8 mouse cellular contexts compared by ENCODE assay signal in genomic region chr15:99714858-99715257, GRCm38 (mm10). TPM values are rescaled to one million over a fixed set of nuclear protein-coding genes. Genes with fewer than 3 reads are reported as not detected.
DNase-seq lines count a peak whose midpoint lies in the region; ATAC-seq and TF ChIP-seq lines count a peak whose summit lies in the region.

No protein-coding gene starts in this region.

- peaks cover 52% of the 10 kb centered on the region for H3K36me3 ChIP-seq in E14TG2a.4 (ENCODE audit: insufficient read depth, low read length)
- H3K36me3 ChIP-seq in forebrain, embryonic 13.5 days (ENCODE audit: poor library complexity, severe bottlenecking): peaks cover 69% of the 10 kb centered on the region
- peaks cover 33% of the 10 kb centered on the region for H3K36me3 ChIP-seq in heart, postnatal 0 days (replicated peaks; ENCODE audit: control insufficient read depth, insufficient read depth, low read length)
- peaks cover 27% of the 10 kb centered on the region for H3K36me3 ChIP-seq in liver, embryonic 15.5 days (replicated peaks)
- peaks cover 68% of the 10 kb centered on the region for H3K36me3 ChIP-seq in neural tube, embryonic 12.5 days

- WGBS in forebrain, embryonic 13.5 days: 56% methylated on average over 7 of the region's 7 CpGs
- WGBS in heart, postnatal 0 days: 47% methylated on average over 7 of the region's 7 CpGs
- WGBS in liver, embryonic 15.5 days (ENCODE audit: insufficient replicate concordance): 38% methylated on average over 7 of the region's 7 CpGs
- 55% methylated on average over 7 of the region's 7 CpGs for WGBS in neural tube, embryonic 12.5 days

- DNase-seq in c-Kit-positive CD71-positive TER-119-negative erythroid progenitor cells, embryonic 14.5 days (ENCODE audit: low read depth): peak; percentile 38
- DNase-seq in heart, postnatal 0 days (ENCODE audit: low spot score): peak; percentile 82
- DNase-seq in kidney, postnatal 25 days: peak; percentile 86 to 87
- peak; percentile 68 for DNase-seq in testis, postnatal 14 days (ENCODE audit: low spot score)

- no peak overlapping the region for H3K9ac ChIP-seq in forebrain, embryonic 13.5 days
- no peak overlapping the region for H3K9ac ChIP-seq in heart, postnatal 0 days (replicated peaks; ENCODE audit: low read depth, low read length)
- no peak overlapping the region for H3K9ac ChIP-seq in liver, embryonic 15.5 days
- no peak overlapping the region for H3K9ac ChIP-seq in neural tube, embryonic 12.5 days

- peak; percentile 98 for TF ChIP-seq CTCF in E14TG2a.4 (conservative IDR thresholded peaks at IDR 0.05; ENCODE audit: low read length)
- TF ChIP-seq CTCF in heart, postnatal 0 days (IDR thresholded peaks at IDR 0.05; ENCODE audit: low read depth): peak; percentile 97

- H3K4me3 ChIP-seq in E14TG2a.4 (replicated peaks; ENCODE audit: low read length): no peak overlapping the region
- no peak overlapping the region for H3K4me3 ChIP-seq in forebrain, embryonic 13.5 days
- no peak overlapping the region for H3K4me3 ChIP-seq in heart, postnatal 0 days (ENCODE audit: low read depth, low read length)
- H3K4me3 ChIP-seq in liver, embryonic 15.5 days (replicated peaks): no peak overlapping the region
- H3K4me3 ChIP-seq in neural tube, embryonic 12.5 days: no peak overlapping the region

- peaks cover 94% of the 10 kb centered on the region for H3K4me1 ChIP-seq in E14TG2a.4 (replicated peaks; ENCODE audit: low read depth, low read length)
- peaks cover 24% of the 10 kb centered on the region for H3K4me1 ChIP-seq in forebrain, embryonic 13.5 days
- peaks cover 22% of the 10 kb centered on the region for H3K4me1 ChIP-seq in heart, postnatal 0 days (ENCODE audit: control insufficient read depth, insufficient read depth)
- H3K4me1 ChIP-seq in liver, embryonic 15.5 days (replicated peaks): peaks cover 61% of the 10 kb centered on the region
- peaks cover 19% of the 10 kb centered on the region for H3K4me1 ChIP-seq in neural tube, embryonic 12.5 days

- TF ChIP-seq EP300 in heart, postnatal 0 days (IDR thresholded peaks at IDR 0.05; ENCODE audit: low read depth): no peak

- peak overlapping the region; percentile 84 for H3K27ac ChIP-seq in forebrain, embryonic 13.5 days
- peak overlapping the region; percentile 95 for H3K27ac ChIP-seq in heart, postnatal 0 days (ENCODE audit: low read depth)
- H3K27ac ChIP-seq in liver, embryonic 15.5 days (replicated peaks): peak overlapping the region; percentile 41; the same call in 1 of the 2 replicates
- no peak overlapping the region for H3K27ac ChIP-seq in neural tube, embryonic 12.5 days

- no peaks in the 10 kb centered on the region for H3K9me3 ChIP-seq in E14TG2a.4 (ENCODE audit: low read length)
- H3K9me3 ChIP-seq in forebrain, embryonic 13.5 days (replicated peaks): no peaks in the 10 kb centered on the region
- no peaks in the 10 kb centered on the region for H3K9me3 ChIP-seq in heart, postnatal 0 days (replicated peaks; ENCODE audit: control insufficient read depth, low read length)
- no peaks in the 10 kb centered on the region for H3K9me3 ChIP-seq in liver, embryonic 15.5 days (replicated peaks)
- H3K9me3 ChIP-seq in neural tube, embryonic 12.5 days: no peaks in the 10 kb centered on the region

- peak; percentile 54 for ATAC-seq in forebrain, embryonic 13.5 days
- peak; percentile 13; the same call in 1 of the 2 replicates for ATAC-seq in heart, postnatal 0 days (ENCODE audit: insufficient read depth, low read depth)
- peak; percentile 29 for ATAC-seq in liver, embryonic 15.5 days (ENCODE audit: insufficient read depth)
- peak; percentile 22; the same call in 1 of the 2 replicates for ATAC-seq in neural tube, embryonic 12.5 days (ENCODE audit: low FRiP score, low read depth)

- no peak overlapping the region for H3K4me2 ChIP-seq in forebrain, embryonic 13.5 days
- no peak overlapping the region for H3K4me2 ChIP-seq in heart, postnatal 0 days (ENCODE audit: low read depth, low read length)
- peak overlapping the region; percentile 26; the same call in 1 of the 2 replicates for H3K4me2 ChIP-seq in liver, embryonic 15.5 days
- no peak overlapping the region for H3K4me2 ChIP-seq in neural tube, embryonic 12.5 days (replicated peaks)

- H3K27me3 ChIP-seq in E14TG2a.4 (ENCODE audit: insufficient read depth, low read length): peaks cover 6% of the 10 kb centered on the region; the same call in 1 of the 2 replicates
- no peaks in the 10 kb centered on the region for H3K27me3 ChIP-seq in forebrain, embryonic 13.5 days
- no peaks in the 10 kb centered on the region for H3K27me3 ChIP-seq in heart, postnatal 0 days (ENCODE audit: control insufficient read depth, insufficient read depth, low read length)
- no peaks in the 10 kb centered on the region for H3K27me3 ChIP-seq in liver, embryonic 15.5 days
- H3K27me3 ChIP-seq in neural tube, embryonic 12.5 days (replicated peaks): no peaks in the 10 kb centered on the region

RNA-seq across cellular contexts. Expression of gene Gpd1, which starts 2.5 kb away (rescaled TPM):
- 1.2 and 1.3 TPM in 2 replicates for polyA plus RNA-seq in forebrain, embryonic 13.5 days (2015; fragmentation: Nextera tagmentation; extraction: Ambion mirVana)
- 8.7 and 16.4 TPM in 2 replicates for total RNA-seq in heart, postnatal 0 days (2014; rRNA removed; ENCODE audit: low replicate concordance)
- polyA plus RNA-seq in heart, postnatal 0 days (2015; fragmentation: Nextera tagmentation; extraction: Ambion mirVana): 9.0 and 9.9 TPM in 2 replicates
- polyA plus RNA-seq in liver, embryonic 15.5 days (2015; fragmentation: Nextera tagmentation; extraction: Ambion mirVana): 26.7 and 33.3 TPM in 2 replicates
- 0.97 and 1.4 TPM in 2 replicates for polyA plus RNA-seq in neural tube, embryonic 12.5 days (2016; fragmentation: Nextera tagmentation; extraction: Ambion mirVana)

RNA-seq across cellular contexts. Expression of gene Gm17349, which starts 9.6 kb away (rescaled TPM):
- polyA plus RNA-seq in forebrain, embryonic 13.5 days (2015; fragmentation: Nextera tagmentation; extraction: Ambion mirVana): not detected in 2 replicates
- total RNA-seq in heart, postnatal 0 days (2014; rRNA removed; ENCODE audit: low replicate concordance): not detected in 2 replicates
- polyA plus RNA-seq in heart, postnatal 0 days (2015; fragmentation: Nextera tagmentation; extraction: Ambion mirVana): not detected in 2 replicates
- polyA plus RNA-seq in liver, embryonic 15.5 days (2015; fragmentation: Nextera tagmentation; extraction: Ambion mirVana): not detected in 2 replicates
- not detected in 2 replicates for polyA plus RNA-seq in neural tube, embryonic 12.5 days (2016; fragmentation: Nextera tagmentation; extraction: Ambion mirVana)

RNA-seq across cellular contexts. Expression of gene Cox14, which starts 10.6 kb away (rescaled TPM):
- 177 and 190 TPM in 2 replicates for polyA plus RNA-seq in forebrain, embryonic 13.5 days (2015; fragmentation: Nextera tagmentation; extraction: Ambion mirVana)
- total RNA-seq in heart, postnatal 0 days (2014; rRNA removed; ENCODE audit: low replicate concordance): 94.2 and 195 TPM in 2 replicates
- 341 and 358 TPM in 2 replicates for polyA plus RNA-seq in heart, postnatal 0 days (2015; fragmentation: Nextera tagmentation; extraction: Ambion mirVana)
- polyA plus RNA-seq in liver, embryonic 15.5 days (2015; fragmentation: Nextera tagmentation; extraction: Ambion mirVana): 67.5 and 74.7 TPM in 2 replicates
- polyA plus RNA-seq in neural tube, embryonic 12.5 days (2016; fragmentation: Nextera tagmentation; extraction: Ambion mirVana): 169 and 170 TPM in 2 replicates

RNA-seq across cellular contexts. Expression of gene Smarcd1, which starts 12.9 kb away (rescaled TPM):
- 118 and 130 TPM in 2 replicates for polyA plus RNA-seq in forebrain, embryonic 13.5 days (2015; fragmentation: Nextera tagmentation; extraction: Ambion mirVana)
- total RNA-seq in heart, postnatal 0 days (2014; rRNA removed; ENCODE audit: low replicate concordance): 28.4 and 35.7 TPM in 2 replicates
- 16.8 and 20.0 TPM in 2 replicates for polyA plus RNA-seq in heart, postnatal 0 days (2015; fragmentation: Nextera tagmentation; extraction: Ambion mirVana)
- polyA plus RNA-seq in liver, embryonic 15.5 days (2015; fragmentation: Nextera tagmentation; extraction: Ambion mirVana): 5.3 and 5.7 TPM in 2 replicates
- polyA plus RNA-seq in neural tube, embryonic 12.5 days (2016; fragmentation: Nextera tagmentation; extraction: Ambion mirVana): 142 and 146 TPM in 2 replicates

RNA-seq across cellular contexts. Expression of gene Asic1, which starts 44.7 kb away (rescaled TPM):
- polyA plus RNA-seq in forebrain, embryonic 13.5 days (2015; fragmentation: Nextera tagmentation; extraction: Ambion mirVana): 15.1 and 17.0 TPM in 2 replicates
- 0.11 and 0.93 TPM in 2 replicates for total RNA-seq in heart, postnatal 0 days (2014; rRNA removed; ENCODE audit: low replicate concordance)
- polyA plus RNA-seq in heart, postnatal 0 days (2015; fragmentation: Nextera tagmentation; extraction: Ambion mirVana): 1.1 and 1.3 TPM in 2 replicates
- 0.28 and 0.45 TPM in 2 replicates for polyA plus RNA-seq in liver, embryonic 15.5 days (2015; fragmentation: Nextera tagmentation; extraction: Ambion mirVana)
- 54.3 and 62.6 TPM in 2 replicates for polyA plus RNA-seq in neural tube, embryonic 12.5 days (2016; fragmentation: Nextera tagmentation; extraction: Ambion mirVana)
